In the genomic region with DNA sequence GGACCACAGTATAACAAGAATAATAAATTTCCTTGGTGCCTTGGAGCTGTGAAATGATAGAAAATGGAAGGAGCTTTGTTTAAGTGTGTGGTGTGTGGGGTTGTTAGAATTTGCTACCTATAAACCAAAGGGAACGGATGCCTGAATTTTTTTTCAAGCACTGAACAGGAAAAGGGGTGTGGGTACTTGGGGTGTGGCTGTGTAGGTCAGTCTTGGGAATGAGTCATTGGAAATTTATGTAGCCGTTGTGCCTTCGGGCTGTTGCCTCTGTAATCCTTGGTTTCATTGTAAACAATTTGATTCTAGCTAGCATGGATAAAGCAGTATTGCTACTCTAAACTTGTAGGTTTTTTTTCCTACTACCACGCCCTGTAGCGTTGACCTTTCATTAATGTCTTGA, we compare ENCODE assay signal across 20 mouse cellular contexts. TPM values are rescaled to one million over a fixed set of nuclear protein-coding genes. Genes with fewer than 3 reads are reported as not detected.
DNase-seq lines count a peak whose midpoint lies in the region; ATAC-seq and TF ChIP-seq lines count a peak whose summit lies in the region.
"Had no signal": no experiment of that assay in that cellular context is flagged by ENCODE, and none has a peak within 500 bp of the region (broad histone marks: within the 10 kb centered on the region; RNA-seq: fewer than 3 reads in every experiment).

No protein-coding gene starts in this region.

- H3K27me3 ChIP-seq in kidney, postnatal 0 days (ENCODE audit: insufficient read depth, low read length): no peaks in the 10 kb centered on the region
- H3K27me3 ChIP-seq: forebrain, embryonic 13.5 days; heart, embryonic 15.5 days; limb, embryonic 15.5 days; lung, embryonic 15.5 days had no signal

- no peaks in the 10 kb centered on the region for H3K9me3 ChIP-seq in kidney, postnatal 0 days (replicated peaks; ENCODE audit: low read length)
- H3K9me3 ChIP-seq: forebrain, embryonic 13.5 days; heart, embryonic 15.5 days; limb, embryonic 15.5 days; lung, embryonic 15.5 days had no signal

- no peak overlapping the region for H3K4me2 ChIP-seq in kidney, postnatal 0 days (ENCODE audit: low read length)

- DNase-seq in kidney, postnatal 0 days (ENCODE audit: low spot score): peak; percentile 33
- no peak for DNase-seq in kidney, adult 8-10 months
- peak; percentile 72 for DNase-seq in 3134 (ENCODE audit: extremely low read depth, insufficient read length, low spot score)
- DNase-seq in ES-CJ7 (ENCODE audit: low read depth, low spot score): peak; percentile 67
- peak; percentile 61 for DNase-seq in ZHBTc4 (ENCODE audit: low read depth, low spot score)
- DNase-seq in neural tube, embryonic 10.5 days (ENCODE audit: extremely low spot score, low spot score): no peak
- no peak for DNase-seq in spleen, postnatal 14 days (ENCODE audit: low spot score in 2 of 2)
- DNase-seq in layer of hippocampus, adult 2 months (ENCODE audit: low spot score in 2 of 2): no peak
- DNase-seq: adrenal gland, postnatal 25 days; cerebellum, adult 18-20 months; cerebellum, postnatal 25 days; kidney, adult 11 months; kidney, postnatal 10 days; retina, postnatal 1 day; thymus, postnatal 14 days had no signal

- ATAC-seq in kidney, postnatal 0 days (replicated peaks; ENCODE audit: low FRiP score, low read depth): no peak
- ATAC-seq: activated CD4-positive, CD25-positive, alpha-beta regulatory T cell, adult 4 months; forebrain, embryonic 13.5 days had no signal

- TF ChIP-seq CTCF in kidney, postnatal 0 days (IDR thresholded peaks at IDR 0.05; ENCODE audit: low read depth): no peak
- no peak for TF ChIP-seq CTCF in layer of hippocampus, adult 2 months (conservative IDR thresholded peaks at IDR 0.05)

- 73% methylated on average over 5 of the region's 5 CpGs for WGBS in kidney, postnatal 0 days

- no peak overlapping the region for H3K9ac ChIP-seq in kidney, postnatal 0 days (ENCODE audit: low read depth, low read length)
- H3K9ac ChIP-seq: limb, embryonic 15.5 days had no signal

- no peaks in the 10 kb centered on the region; the same call in 1 of the 2 replicates for H3K4me1 ChIP-seq in kidney, postnatal 0 days (replicated peaks; ENCODE audit: insufficient read depth, low read length)

- no peaks in the 10 kb centered on the region for H3K36me3 ChIP-seq in kidney, postnatal 0 days (ENCODE audit: insufficient read depth, low read length)
- H3K36me3 ChIP-seq: heart, embryonic 15.5 days; limb, embryonic 15.5 days; lung, embryonic 15.5 days had no signal

- no peak overlapping the region for H3K27ac ChIP-seq in kidney, postnatal 0 days
- H3K27ac ChIP-seq in layer of hippocampus, adult 2 months: no peak overlapping the region
- H3K27ac ChIP-seq: forebrain, embryonic 13.5 days had no signal

- H3K4me3 ChIP-seq in kidney, postnatal 0 days (replicated peaks; ENCODE audit: low read depth, low read length): no peak overlapping the region
- no peak overlapping the region for H3K4me3 ChIP-seq in layer of hippocampus, adult 2 months
- H3K4me3 ChIP-seq: forebrain, embryonic 13.5 days; limb, embryonic 15.5 days; lung, embryonic 15.5 days had no signal

RNA-seq across cellular contexts. Expression of gene Anln, which starts 1.4 kb away (rescaled TPM):
- polyA plus RNA-seq in kidney, postnatal 0 days (2015; fragmentation: Nextera tagmentation; extraction: Ambion mirVana): 15.3 and 17.7 TPM in 2 replicates
- 10 to 100 TPM; 17.4 to 21.5 TPM for total RNA-seq in layer of hippocampus, adult 2 months (2021)

RNA-seq across cellular contexts. Expression of gene 9530077C05Rik, which starts 20.9 kb away (rescaled TPM):
- 2.1 and 2.9 TPM in 2 replicates for polyA plus RNA-seq in kidney, postnatal 0 days (2015; fragmentation: Nextera tagmentation; extraction: Ambion mirVana)
- total RNA-seq in layer of hippocampus, adult 2 months (2021): 1 to 10 TPM; 7.6 to 9.6 TPM

Comparison
In these comparisons a context has a peak if more than half of its experiments do, and no peak if none do; other contexts are left out.
1. DNase-seq: peak in kidney, postnatal 0 days (single experiment), 3134 (single experiment), ES-CJ7 (single experiment) and ZHBTc4 (single experiment); none in kidney, adult 8-10 months (0 of 2), neural tube, embryonic 10.5 days (single experiment), spleen, postnatal 14 days (0 of 2) and layer of hippocampus, adult 2 months (0 of 2).